Mouse (Mus musculus) E14TG2a.4 (cell line): Measurements from ENCODE around the gene Pfdn5.

Experiments used
- H3K27me3 ChIP-seq: 2 replicates; pipeline ENCODE4 v1.6.1; 2014; ENCODE audit warnings: low read length, control low read depth; ENCODE audit not compliant: insufficient read depth
- H3K36me3 ChIP-seq: 2 replicates; pipeline ENCODE4 v1.6.1; 2014; ENCODE audit warnings: low read length, control low read depth; ENCODE audit not compliant: insufficient read depth
- H3K4me1 ChIP-seq: replicated peaks from 2 replicates; pipeline ENCODE4 v1.6.1; 2014; ENCODE audit warnings: low read depth, low read length, control low read depth
- H3K4me3 ChIP-seq: replicated peaks from 2 replicates; pipeline ENCODE4 v1.5.1; 2014; ENCODE audit warnings: mild to moderate bottlenecking, low read length
- H3K9me3 ChIP-seq: 2 replicates; pipeline ENCODE4 v1.6.1; 2014; ENCODE audit warnings: low read length, control low read depth
- CTCF ChIP-seq: conservative IDR thresholded peaks from 2 replicates; pipeline ENCODE4 v1.5.1; 2014; ENCODE audit warnings: low read length
- NANOG ChIP-seq: IDR thresholded peaks from 2 replicates; pipeline ENCODE4 v1.6.1; 2014; ENCODE audit warnings: borderline replicate concordance, low read length, mixed read lengths
- POU5F1 ChIP-seq: IDR thresholded peaks from 2 replicates; pipeline ENCODE4 v1.6.1; 2014; ENCODE audit warnings: low read length, borderline replicate concordance

Pfdn5 gene

GRCm38 (mm10) chr15:102326022-102326576 is at the start of gene Pfdn5:
Gene Pfdn5 (plus strand): TSS chr15:102326116.
- Histone ChIP-seq H3K4me3 (peak within 1 kb of the TSS; percentile 95), H3K27me3 (no peaks in the 10 kb centered on the region), H3K4me1 (peaks cover 27% of the 10 kb centered on the region), H3K36me3 (peaks cover 70% of the 10 kb centered on the region), H3K9me3 (no peaks in the 10 kb centered on the region)
- no peak; the same call in 1 of the 2 replicates for TF ChIP-seq CTCF

- Histone ChIP-seq H3K4me1 (peaks cover 59% of the 10 kb centered on the region), H3K27me3 (no peaks in the 10 kb centered on the region), H3K9me3 (no peaks in the 10 kb centered on the region), H3K36me3 (peaks cover 37% of the 10 kb centered on the region), H3K4me3 (peak overlapping the region; percentile 93)
- TF ChIP-seq NANOG (no peak), POU5F1 (no peak), CTCF (no peak)
Observed at GRCm38 (mm10) chr15:102278726-102279091, 47.2 kb upstream of the Pfdn5 start.

GRCm38 (mm10) chr15:102279092-102279782 is 46.7 kb upstream of the Pfdn5 start, which contains the start of gene Mfsd5:
Gene Mfsd5 (plus strand): TSS chr15:102279454.
- no peaks in the 10 kb centered on the region for H3K9me3 ChIP-seq
- H3K4me3 ChIP-seq: peak within 1 kb of the TSS; percentile 93
- H3K27me3 ChIP-seq: no peaks in the 10 kb centered on the region
- no peak for TF ChIP-seq POU5F1
- TF ChIP-seq NANOG: no peak
- no peak for TF ChIP-seq CTCF
- peaks cover 59% of the 10 kb centered on the region for H3K4me1 ChIP-seq
- peaks cover 41% of the 10 kb centered on the region for H3K36me3 ChIP-seq

GRCm38 (mm10) chr15:102279783-102280520 is 46.0 kb upstream of the Pfdn5 start:
- TF ChIP-seq NANOG (no peak), POU5F1 (no peak), CTCF (no peak)
- no peaks in the 10 kb centered on the region for H3K27me3 ChIP-seq
- H3K9me3 ChIP-seq: no peaks in the 10 kb centered on the region

GRCm38 (mm10) chr15:102280623-102281022 is 45.3 kb upstream of the Pfdn5 start:
- H3K36me3 ChIP-seq: peaks cover 51% of the 10 kb centered on the region
- peaks cover 64% of the 10 kb centered on the region for H3K4me1 ChIP-seq
- H3K9me3 ChIP-seq: no peaks in the 10 kb centered on the region
- H3K4me3 ChIP-seq: peak overlapping the region; percentile 93
- no peaks in the 10 kb centered on the region for H3K27me3 ChIP-seq
- TF ChIP-seq CTCF: no peak
- no peak for TF ChIP-seq NANOG
- no peak for TF ChIP-seq POU5F1

More at GRCm38 (mm10) chr15:102279783-102280520, 46.0 kb upstream of the Pfdn5 start:
- peak overlapping the region; percentile 93 for H3K4me3 ChIP-seq
- peaks cover 61% of the 10 kb centered on the region for H3K4me1 ChIP-seq
- H3K36me3 ChIP-seq: peaks cover 48% of the 10 kb centered on the region

GRCm38 (mm10) chr15:102282463-102283292 is 43.2 kb upstream of the Pfdn5 start:
- Histone ChIP-seq H3K4me1 (peaks cover 55% of the 10 kb centered on the region), H3K27me3 (no peaks in the 10 kb centered on the region), H3K4me3 (no peak overlapping the region), H3K9me3 (no peaks in the 10 kb centered on the region), H3K36me3 (peaks cover 54% of the 10 kb centered on the region)
- TF ChIP-seq POU5F1 (no peak), CTCF (no peak), NANOG (no peak)

- TF ChIP-seq CTCF (no peak), POU5F1 (no peak), NANOG (no peak)
- peaks cover 54% of the 10 kb centered on the region for H3K36me3 ChIP-seq
- H3K4me1 ChIP-seq: peaks cover 51% of the 10 kb centered on the region
- H3K27me3 ChIP-seq: no peaks in the 10 kb centered on the region
- H3K4me3 ChIP-seq: no peak overlapping the region
- no peaks in the 10 kb centered on the region for H3K9me3 ChIP-seq
Observed at GRCm38 (mm10) chr15:102283648-102284047, 42.3 kb upstream of the Pfdn5 start.

- peaks cover 26% of the 10 kb centered on the region for H3K4me1 ChIP-seq
- peaks cover 29% of the 10 kb centered on the region for H3K36me3 ChIP-seq
- H3K27me3 ChIP-seq: no peaks in the 10 kb centered on the region
- TF ChIP-seq CTCF (peak; percentile 50), POU5F1 (no peak)
- no peaks in the 10 kb centered on the region for H3K9me3 ChIP-seq
- no peak overlapping the region for H3K4me3 ChIP-seq
Observed at GRCm38 (mm10) chr15:102287395-102287794, 38.5 kb upstream of the Pfdn5 start.
